Mouse (Mus musculus) CD8-positive naive resting alpha-beta T cell, adult 2 months (primary cell): ENCODE measurements around the gene Mettl26.
"Not testable (repeated sequence)": the region's sequence is repeated elsewhere in the genome, so short reads cannot be mapped to it uniquely, and the experiment has no call there.

Experiments used
- DNase-seq, 2 experiments: peaks; one replicate each; pipeline ENCODE4 v3.0.0; 2022; ENCODE audit warnings: low read depth in 2 of 2, low spot score in 2 of 2

The Mettl26 gene

DNA sequence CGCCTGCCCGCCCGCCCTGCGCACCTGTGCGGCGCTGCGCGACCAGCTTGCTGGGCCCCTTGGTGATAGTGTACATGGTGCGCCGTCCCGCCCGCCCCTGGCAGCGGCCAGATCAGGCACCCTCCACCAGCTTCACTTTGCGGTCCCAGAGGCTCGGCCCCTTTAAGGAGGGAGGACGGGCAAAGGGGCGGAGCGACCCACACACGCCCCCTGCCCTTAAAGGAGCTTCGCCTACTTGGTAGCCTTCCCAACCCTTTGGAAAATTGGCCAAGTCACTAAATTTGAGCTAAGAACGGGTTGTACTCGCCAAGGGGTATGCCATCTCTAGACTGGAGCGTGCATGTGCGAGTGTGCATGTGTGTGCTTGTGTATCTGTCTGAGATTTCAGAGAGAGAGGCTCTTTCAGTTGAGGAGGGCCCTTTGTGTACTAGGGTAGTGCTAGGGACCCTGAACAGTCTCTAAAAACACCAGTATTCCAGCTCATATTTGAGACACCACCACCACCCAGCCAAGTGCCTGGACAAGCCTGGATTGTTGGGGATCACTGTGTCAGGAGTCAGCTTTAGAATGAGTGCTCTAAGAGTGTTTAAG is 6.2 kb upstream of the Mettl26 start, which contains the start of gene Mcrip2:
Gene Mcrip2 (minus strand): TSS at position 164 of the 591 bp plus-strand sequence.
- DNase-seq = peak; percentile 41 to 46

DNA sequence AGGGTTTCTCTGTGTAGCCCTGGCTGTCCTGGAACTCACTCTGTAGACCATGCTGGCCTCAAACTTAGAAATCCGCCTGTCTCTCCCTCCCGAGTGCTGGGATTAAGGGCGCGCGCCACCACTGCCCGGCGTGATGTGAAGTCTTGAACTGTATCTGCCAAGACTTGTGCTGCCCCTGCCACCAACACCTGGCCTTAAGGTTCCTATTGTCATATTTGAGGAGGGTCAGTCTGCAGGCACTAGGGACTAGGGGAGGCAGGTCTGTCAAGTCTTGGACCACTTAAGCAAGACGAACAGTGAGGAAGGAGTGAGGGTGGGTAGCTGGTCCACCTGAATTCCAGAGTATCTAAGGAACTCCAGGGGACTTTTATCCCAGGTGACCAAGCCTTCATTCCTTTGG is 5.4 kb upstream of the Mettl26 start:
- DNase-seq = no peak

DNA sequence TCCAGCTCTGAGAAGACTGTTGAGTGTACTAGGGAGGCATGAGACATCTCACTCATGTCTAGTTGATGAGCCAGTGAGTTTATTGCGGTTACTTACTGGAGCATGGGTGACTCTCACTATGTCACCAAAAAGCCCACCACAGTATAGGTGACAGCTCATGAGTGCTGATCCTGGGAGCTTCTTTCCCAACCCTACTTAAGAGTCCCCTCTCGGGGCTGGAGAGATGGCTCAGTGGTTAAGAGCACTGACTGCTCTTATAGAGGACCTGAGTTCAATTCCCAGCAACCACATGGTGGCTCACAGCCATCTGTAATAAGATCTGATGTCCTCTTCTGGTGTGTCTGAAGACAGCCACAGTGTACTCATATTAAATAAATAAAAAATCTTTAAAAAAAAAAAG is 4.9 kb upstream of the Mettl26 start:
- DNase-seq = no peak

DNA sequence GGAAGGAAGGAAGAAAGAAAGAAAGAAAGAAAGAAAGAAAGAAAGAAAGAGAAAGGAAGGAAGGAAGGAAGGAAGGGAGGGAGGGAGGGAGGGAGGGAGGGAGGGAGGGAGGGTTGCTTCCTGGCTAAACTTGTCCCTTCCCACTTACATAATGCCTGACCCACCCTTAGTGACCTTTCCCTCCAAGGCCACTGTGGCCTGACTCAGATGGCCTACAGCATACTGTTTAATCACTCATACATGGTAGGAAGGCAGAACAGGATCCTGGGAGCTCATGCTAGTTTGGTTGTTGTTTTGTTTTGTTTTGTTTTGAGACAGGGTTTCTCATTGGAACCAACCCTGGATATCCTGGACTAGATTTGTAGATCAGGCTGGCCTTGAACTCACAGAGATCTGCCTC is 3.3 kb upstream of the Mettl26 start:
- not testable (repeated sequence) for DNase-seq

DNA sequence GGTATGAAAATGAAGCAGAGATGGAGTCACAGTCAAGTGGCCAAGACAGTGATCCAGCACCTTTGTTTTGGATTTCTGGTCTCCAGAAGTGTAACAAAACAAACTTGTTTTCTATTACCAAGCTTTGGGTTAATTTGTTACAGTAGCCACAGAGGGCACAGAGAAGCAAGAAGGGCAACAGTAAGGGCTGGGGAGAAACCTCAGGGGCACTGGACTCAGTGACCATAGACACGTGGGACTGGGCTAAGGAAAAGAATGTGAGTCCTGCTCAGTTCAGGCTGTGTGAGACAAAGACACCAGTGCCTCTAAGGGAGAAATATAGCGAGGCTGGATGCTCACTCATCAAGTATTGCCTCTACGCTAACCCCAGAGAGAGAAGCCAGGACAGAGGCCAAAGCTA is 2.2 kb upstream of the Mettl26 start:
- DNase-seq = no peak

DNA sequence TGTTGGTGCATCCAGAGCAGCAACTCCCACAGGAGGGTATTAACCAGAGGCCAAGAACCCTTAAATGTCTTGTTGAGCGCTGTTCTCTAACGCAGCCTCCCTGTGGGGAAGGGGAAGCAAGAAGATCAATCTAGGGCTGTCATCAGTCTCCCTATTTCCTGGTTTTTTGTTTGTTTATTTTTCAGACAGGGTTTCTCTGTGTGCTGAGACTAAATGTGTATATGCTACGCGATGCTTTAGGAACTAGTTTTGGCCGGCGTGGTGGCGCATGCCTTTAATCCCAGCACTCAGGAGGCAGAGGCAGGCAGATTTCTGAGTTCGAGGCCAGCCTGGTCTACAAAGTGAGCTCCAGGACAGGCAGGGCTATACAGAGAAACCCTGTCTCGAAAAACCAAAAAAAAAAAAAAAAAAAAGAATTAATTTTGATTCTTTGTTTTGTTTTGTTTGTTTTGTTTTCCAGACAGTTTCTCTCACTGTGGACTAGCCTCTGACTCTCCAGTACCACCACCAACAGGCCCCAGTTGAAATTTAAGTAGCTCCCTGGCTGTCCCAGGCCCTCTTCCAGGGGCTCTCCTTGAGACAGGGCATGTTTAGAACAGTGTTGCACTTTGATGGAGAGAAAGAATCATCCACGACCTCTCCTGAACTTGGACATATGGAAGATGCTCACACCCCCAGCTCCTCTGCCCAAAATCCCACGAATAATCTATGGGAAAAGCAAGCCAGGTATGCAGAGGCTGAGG is 1.3 kb upstream of the Mettl26 start:
- DNase-seq = no peak

DNA sequence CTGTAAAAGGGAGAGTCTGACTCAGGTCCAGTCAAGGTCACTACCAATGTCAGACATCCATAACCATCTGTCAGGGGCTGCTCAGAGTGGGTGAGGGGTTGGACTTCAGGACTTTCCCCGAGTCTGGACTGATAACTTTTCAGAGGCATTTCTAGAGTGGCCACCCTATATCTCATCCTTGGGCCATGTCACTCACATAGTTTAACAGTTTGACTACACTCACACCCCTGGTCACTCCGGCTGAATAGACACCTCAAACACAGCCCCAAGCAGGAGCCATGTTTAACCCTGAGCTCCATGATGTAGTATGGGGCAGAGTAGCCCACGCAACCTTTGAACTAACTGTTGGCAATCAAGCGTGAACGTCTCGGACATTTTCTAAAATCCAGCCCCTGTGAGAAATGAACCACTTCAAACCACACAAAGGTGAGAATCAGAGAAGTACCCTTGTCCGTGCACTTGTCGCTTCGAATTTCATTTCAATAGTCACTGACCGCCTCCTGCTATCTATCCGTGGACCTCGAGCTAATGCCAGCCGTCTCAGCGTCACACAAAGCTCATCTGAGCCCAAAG is 640 bp upstream of the Mettl26 start:
- DNase-seq = no peak

DNA sequence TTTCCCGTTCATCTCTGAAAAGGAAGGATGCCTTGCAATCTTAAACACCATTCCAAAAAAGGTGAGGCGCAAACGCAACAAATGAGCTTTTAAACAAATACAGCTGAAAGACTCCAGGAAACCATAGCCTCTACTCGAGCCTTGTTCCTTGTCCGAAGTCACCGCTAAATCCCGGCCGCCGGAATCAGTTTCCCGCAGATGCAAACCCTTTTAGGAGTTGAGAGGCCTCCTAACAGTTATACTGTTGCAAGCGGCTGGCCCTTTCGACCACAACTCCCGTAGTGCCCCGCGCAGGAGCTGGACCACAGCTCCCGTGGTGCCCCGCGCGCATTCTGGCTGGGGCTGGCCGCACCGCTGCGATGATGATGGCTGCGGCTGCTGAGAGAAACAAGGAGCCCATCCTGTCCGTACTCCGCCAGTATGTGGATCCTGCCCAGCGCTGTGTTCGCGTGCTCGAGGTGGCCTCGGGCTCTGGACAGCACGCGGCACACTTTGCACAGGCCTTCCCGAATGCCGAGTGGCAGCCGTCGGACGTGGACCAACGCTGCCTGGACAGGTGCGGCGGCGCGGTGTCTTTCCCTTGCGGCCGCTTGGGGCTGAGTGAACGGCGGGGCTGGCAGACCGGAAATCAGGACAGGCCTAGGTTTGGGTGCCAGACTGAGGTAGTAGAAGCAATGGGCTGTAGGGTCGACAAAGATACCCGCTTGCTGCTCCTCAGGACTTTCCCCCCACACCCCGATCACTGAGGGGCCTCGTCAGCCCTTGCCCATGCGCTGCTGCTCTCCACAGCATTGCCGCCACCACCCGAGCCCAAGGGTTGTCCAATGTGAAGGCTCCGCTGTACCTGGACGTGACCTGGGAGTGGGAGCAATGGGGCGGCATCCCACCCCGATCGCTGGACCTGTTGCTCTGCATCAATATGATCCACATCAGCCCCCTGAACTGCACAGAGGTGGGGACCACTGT is 580 bp downstream of the Mettl26 start:
- DNase-seq = peak; percentile 76 to 78

DNA sequence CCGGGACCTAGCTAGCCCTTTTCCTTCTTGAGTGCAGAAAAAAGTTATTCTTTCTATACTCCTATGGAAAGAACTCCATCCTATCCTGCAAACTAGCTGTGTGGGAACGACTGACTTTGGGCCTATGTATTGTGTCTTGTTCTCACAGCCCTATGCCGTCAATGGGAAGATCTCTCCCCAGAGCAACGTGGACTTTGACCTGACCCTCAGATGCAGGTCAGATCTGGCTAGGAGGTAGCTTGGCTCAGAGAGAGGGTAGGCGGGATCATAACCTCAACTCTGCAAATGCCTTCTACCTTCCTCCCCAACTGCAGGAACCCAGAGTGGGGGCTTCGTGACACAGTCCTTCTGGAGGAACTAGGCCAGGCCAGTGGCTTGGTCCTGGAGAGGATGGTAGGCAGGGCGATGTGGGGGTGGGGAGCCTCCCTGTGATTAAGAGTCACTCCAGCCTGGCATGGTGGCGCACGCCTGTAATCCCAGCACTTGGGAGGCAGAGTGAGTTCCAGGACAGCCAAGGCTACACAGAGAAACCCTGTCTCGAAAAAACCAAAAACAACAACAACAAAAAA is 1.6 kb downstream of the Mettl26 start:
- DNase-seq = no peak

DNA sequence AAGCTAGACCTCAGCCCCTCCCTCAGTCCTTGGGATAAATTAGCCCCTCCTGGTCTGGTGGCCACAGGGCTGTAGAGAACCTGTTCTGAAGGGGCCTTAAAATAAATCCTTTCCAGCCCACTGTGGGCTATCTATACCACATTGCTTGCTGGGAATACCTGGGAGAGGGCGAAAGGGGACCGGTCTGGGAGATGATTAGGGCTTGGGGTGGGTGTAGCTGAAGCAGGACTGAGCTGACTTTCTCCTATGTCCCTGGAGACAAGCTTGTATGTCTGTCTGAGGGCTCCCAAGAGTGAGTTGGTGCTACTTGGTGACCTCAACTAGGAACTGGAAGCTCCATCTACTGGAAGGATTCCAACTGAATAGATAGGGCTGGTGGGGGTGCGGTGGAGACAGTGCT is 2.2 kb downstream of the Mettl26 start:
- DNase-seq = no peak

DNA sequence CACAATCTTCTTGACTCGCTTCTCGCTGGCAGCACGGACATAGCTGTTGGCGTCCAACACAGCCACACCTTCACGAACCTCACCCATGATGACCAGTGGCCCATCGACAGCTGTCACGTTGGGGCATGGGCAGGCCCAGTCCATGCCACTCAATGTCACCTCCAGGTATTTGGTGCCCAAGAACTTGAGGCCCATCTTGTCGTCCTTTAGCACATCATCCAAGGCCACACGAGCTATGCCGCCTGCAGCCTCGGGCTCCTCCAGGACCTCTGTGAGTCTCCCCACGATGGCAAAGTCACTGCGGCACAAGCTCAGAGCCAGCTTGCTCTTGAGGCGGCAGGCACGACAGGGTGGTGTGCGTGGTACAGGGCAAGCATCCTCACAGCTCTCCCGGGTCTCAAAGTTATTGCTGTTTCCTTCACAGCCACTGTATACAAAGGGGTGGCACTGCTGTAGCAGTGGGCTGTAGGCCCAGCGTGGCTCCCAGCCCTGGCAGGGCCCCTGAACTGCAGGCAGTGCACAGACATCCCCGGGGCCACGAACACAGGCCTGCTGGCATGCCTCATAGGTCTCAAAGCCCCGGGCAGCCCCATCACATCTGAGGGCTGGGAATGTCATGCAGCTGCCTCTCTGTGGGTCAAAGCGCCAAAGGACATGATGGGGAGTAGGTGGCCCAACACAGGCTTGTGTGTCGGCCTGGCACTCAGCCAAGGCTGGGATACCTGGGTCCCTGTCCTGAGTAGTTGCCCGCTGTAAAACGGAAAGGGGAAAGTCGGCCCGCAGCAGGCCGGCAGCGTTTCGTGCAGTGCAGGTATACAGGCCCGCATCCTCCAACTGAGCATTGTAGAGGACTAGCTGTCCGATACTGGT is 3.1 kb downstream of the Mettl26 start:
- no peak for DNase-seq

DNA sequence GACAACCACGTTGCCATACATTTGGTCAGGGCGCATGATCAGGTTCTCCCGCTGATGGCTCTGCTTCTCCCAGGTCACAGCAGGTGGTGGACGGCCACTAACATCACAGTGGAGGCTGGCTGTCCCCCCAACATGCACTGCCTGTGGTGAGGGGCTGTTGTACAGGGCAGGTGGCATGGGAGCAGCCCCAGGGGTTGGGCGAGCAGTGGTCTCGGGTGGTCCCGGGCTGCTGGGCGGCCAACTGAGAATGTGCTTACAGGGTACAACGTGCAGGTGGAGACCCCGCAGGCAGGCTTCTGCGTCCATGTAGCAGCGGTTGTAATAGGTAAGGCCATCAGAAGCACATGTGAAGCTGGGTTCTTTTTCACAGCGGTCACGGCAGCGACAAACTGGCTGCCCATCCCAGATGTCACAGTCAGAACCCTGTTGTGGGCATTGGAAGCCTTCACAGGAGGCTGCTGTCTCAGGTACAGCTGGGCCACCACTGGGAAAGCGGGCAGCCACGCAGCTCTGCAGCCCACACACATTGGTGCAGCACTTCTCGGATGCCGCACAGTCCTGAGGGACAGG is 3.8 kb downstream of the Mettl26 start:
- no peak for DNase-seq

DNA sequence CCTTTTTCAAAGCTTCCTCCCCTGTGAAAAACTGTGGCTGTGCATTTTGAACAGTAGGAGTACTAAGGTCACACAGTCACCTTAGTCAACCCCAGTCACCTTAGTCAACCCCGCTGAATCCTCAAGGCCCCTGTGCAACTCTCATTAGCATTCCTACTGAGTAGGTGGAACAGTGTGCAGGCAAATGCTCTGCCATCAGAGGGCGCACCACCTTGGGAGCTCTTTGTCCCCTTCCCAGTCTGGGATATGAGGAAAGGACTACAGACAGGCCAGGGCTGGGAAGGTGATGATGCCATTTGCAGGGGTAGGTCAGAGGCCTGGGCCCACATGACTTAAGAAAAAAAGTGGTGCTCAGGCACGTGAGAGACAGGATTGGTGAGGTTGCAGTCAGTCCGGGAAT is 4.4 kb downstream of the Mettl26 start:
- DNase-seq = no peak

DNA sequence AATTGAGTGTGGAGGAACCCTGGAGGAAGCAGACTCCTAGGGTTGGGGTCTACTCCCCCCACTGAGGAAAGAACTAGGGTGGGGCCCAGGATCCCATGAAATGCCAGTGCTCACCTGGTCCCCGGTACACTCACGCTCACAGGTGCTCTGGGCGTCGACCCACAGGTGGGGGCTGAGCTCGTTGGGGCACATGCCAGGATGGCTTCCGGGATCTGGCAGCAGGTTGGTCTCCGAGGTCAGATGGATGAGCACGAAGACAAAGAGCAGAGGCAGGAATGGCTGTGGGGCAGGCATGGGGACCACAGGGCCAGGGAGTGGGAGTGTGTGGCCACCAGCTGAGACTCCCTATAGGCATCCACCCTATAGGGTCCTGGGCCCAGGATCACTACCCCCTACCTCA is 4.9 kb downstream of the Mettl26 start:
- DNase-seq = no peak

DNA sequence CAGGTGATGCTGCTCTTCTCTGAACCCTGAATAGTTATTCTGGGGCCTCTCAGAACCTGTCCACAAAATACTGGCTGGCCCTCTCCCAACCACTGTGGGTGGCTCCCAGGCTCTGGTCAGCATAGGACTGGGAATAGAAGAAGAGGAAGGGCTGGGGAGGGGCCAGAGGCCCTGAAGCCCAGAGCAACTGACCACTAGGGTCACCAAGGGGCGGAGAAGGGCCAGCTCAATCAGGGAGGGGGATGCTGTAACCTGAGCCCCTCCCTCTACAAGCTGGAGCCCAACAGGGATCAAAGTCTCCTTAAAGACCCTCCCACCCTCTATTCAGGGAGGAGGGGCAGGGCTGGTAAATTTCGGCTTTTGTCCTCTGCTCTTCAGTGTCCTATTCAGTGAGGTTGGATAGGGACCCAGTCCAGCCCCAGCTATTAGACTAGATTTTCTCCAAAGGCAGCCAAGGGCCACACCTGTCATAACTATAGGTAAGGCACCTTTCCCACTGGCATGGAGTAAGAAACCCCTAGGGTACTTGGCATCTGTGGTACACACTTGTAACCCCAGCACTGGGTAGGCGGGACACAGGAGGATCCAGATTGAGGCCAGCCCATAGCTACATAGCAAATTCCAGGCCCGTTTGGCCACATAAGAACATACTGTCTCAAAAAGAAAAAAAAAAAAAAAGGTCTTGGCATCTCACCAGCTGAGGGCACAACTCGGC is 5.5 kb downstream of the Mettl26 start, which contains the start of gene Wfikkn1:
Gene Wfikkn1 (minus strand): TSS at position 663 of the 715 bp plus-strand sequence.
- no peak for DNase-seq

DNA sequence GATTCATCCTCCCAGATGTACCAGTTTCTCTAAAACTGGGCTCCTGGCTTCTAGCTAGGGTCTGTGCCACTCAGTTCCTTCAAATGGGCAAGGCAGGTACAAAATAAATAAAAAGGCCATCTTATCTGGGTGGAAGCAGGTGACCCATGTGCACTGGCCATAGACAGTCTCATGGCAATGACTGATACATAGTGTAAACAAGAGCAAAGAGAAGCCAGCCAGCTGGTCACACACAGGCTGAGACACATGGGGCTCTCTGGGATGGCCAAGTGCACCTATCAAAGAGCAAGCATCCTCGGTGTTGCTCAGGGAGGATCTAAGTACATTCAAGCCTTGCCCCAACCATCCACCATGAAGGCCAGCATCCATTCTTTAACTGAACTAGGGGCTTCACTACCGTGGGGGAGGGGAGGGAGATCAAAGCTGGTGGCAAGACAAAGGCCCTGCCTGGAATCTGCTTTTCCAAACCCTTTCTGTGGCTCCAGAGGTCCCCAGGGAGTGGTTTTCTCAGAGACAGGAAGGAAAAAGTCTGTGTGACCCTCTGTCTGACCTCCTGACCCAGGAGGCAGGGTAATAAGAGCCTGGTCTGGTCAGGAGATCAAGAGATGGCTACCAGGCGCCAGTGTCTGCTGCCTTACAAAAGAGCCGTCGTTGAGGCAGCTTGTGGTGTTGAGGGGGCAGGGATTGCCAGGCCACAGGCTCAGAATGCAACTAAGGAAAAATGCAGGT is 6.2 kb downstream of the Mettl26 start:
- no peak for DNase-seq

DNA sequence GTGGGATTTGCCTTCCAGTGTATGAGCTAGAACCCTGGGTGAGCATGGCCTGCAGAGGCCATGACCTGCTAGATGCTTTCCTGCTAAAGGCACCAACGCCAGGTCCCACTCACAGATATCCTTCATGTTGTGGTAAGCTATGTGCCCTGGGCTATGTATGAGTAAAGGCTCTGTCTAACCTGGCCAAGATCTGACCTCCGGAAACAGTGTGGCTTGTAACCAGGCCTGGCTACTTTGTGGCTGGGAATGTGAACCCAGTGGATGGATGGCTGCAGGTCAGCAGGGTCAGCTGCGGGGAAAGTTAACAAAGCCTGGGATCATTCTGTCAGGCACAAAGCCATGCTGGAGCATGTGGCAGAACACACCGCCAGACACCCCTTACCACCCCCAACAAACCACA is 6.8 kb downstream of the Mettl26 start:
- DNase-seq = no peak

DNA sequence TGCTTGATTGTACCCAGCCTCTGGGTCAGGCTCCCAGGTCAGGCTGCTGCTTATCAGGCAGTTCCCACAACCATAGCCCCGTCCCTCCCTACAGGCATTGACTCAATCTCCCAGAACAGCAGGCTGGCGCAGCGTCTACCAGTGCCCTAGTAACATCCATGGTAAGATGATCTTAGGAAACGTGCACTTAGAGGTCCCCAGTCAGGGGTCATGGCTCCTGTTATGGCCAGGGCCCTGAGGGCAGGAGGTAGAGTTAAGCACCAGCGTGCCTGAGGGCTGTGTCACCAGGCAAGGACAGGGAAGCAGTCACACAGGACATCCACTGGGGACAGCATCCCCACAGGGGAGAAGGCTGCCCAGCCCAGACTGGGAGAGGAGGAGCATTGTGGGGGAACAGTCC is 7.4 kb downstream of the Mettl26 start:
- no peak for DNase-seq
